Mouse (Mus musculus) MEL (cell line): ENCODE results near the gene Pigr. TPM values are rescaled to one million over a fixed set of nuclear protein-coding genes. Genes with fewer than 3 reads are reported as not detected.

Experiments used
- DNase-seq: peaks from one replicate; pipeline ENCODE4 v3.0.0; 2011; ENCODE audit warnings: low read depth, low spot score
- H3K27ac ChIP-seq: 2 replicates; pipeline ENCODE4 v1.5.1; 2012; ENCODE audit warnings: low read depth, mild to moderate bottlenecking, control low read depth, low read length, moderate library complexity; ENCODE audit not compliant: control insufficient read depth
- H3K27me3 ChIP-seq, 2 experiments: fragments of 150-350 bp in 1 of 2; sonication (generic) in 1 of 2; 2 replicates each; pipeline ENCODE4 v1.6.1; 2012; ENCODE audit warnings: low read length in 2 of 2, mild to moderate bottlenecking in 2 of 2, improper control_type of control experiment in 1 of 2, moderate library complexity in 1 of 2; ENCODE audit not compliant: insufficient read depth in 2 of 2, control insufficient read depth in 1 of 2
- H3K36me3 ChIP-seq, 2 experiments: 2 replicates each; pipeline ENCODE4 v1.6.1; 2012 to 2014; ENCODE audit warnings: low read length in 2 of 2, improper control_type of control experiment in 1 of 2, inconsistent platforms in 1 of 2, mild to moderate bottlenecking in 1 of 2; ENCODE audit not compliant: insufficient read depth in 2 of 2, control insufficient read depth in 1 of 2
- H3K4me1 ChIP-seq, 2 experiments: fragments of 150-350 bp in 1 of 2; sonication (generic) in 1 of 2; 2 replicates each; pipeline ENCODE4 v1.6.1; 2012; ENCODE audit warnings: low read length in 2 of 2, improper control_type of control experiment in 1 of 2, mild to moderate bottlenecking in 1 of 2; ENCODE audit not compliant: insufficient read depth in 2 of 2, control insufficient read depth in 1 of 2
- H3K4me3 ChIP-seq, 2 experiments: fragments of 150-350 bp in 1 of 2; sonication (generic) in 1 of 2; 2 replicates each; pipeline ENCODE4 v1.5.1; 2012; ENCODE audit warnings: low read depth in 2 of 2, low read length in 2 of 2, mild to moderate bottlenecking in 2 of 2, moderate library complexity in 2 of 2, control low read depth in 1 of 2, improper control_type of control experiment in 1 of 2; ENCODE audit not compliant: control insufficient read depth in 1 of 2, insufficient read depth in 1 of 2
- H3K79me2 ChIP-seq: 2 replicates; pipeline ENCODE4 v1.6.1; 2012; ENCODE audit warnings: mild to moderate bottlenecking, low read length, moderate library complexity; ENCODE audit not compliant: control insufficient read depth, poor library complexity, insufficient read depth
- H3K9ac ChIP-seq: 2 replicates; pipeline ENCODE4 v1.6.1; 2012; ENCODE audit warnings: low read depth, mild to moderate bottlenecking, control low read depth, low read length, moderate library complexity; ENCODE audit not compliant: control insufficient read depth, poor library complexity, severe bottlenecking
- H3K9me3 ChIP-seq: fragments of 150-350 bp; sonication (generic); replicated peaks from 2 replicates; pipeline ENCODE4 v1.6.1; 2012; ENCODE audit warnings: mild to moderate bottlenecking, low read length, improper control_type of control experiment, moderate library complexity; ENCODE audit not compliant: insufficient read depth
- BHLHE40 ChIP-seq: IDR thresholded peaks from 2 replicates; pipeline ENCODE4 v1.6.1; 2012; ENCODE audit warnings: low read depth, mild to moderate bottlenecking, inconsistent platforms, low read length, improper control_type of control experiment, borderline replicate concordance
- CTCF ChIP-seq, 3 experiments: IDR thresholded peaks in 2 of 3; conservative IDR thresholded peaks in 1 of 3; 2 replicates each; pipeline ENCODE4 v1.5.1; 2011 to 2012; ENCODE audit warnings: low read length in 3 of 3, low read depth in 2 of 3, mild to moderate bottlenecking in 2 of 3, improper control_type of control experiment in 1 of 3, inconsistent platforms in 1 of 3, mixed read lengths in 1 of 3, moderate library complexity in 1 of 3; ENCODE audit not compliant: control insufficient read depth in 1 of 3, insufficient read depth in 1 of 3, poor library complexity in 1 of 3, severe bottlenecking in 1 of 3
- E2F4 ChIP-seq: IDR thresholded peaks from 2 replicates; pipeline ENCODE4 v1.6.1; 2011; ENCODE audit warnings: low read depth, low read length, improper control_type of control experiment, borderline replicate concordance
- ELF1 ChIP-seq: IDR thresholded peaks from 2 replicates; pipeline ENCODE4 v1.6.1; 2014; ENCODE audit warnings: low read depth, mild to moderate bottlenecking, inconsistent platforms, low read length, improper control_type of control experiment, moderate library complexity
- EP300 ChIP-seq, 2 experiments: IDR thresholded peaks; 2 replicates each; pipeline ENCODE4 v1.6.1; 2011; ENCODE audit warnings: improper control_type of control experiment in 2 of 2, low read length in 2 of 2, low read depth in 1 of 2, mild to moderate bottlenecking in 1 of 2
- GABPA ChIP-seq: IDR thresholded peaks from 2 replicates; pipeline ENCODE4 v1.6.1; 2012; ENCODE audit warnings: low read depth, mild to moderate bottlenecking, inconsistent platforms, low read length, improper control_type of control experiment, moderate library complexity
- GATA1 ChIP-seq: IDR thresholded peaks from 2 replicates; pipeline ENCODE4 v1.6.1; 2011; ENCODE audit warnings: low read depth, low read length, improper control_type of control experiment
- HCFC1 ChIP-seq: IDR thresholded peaks from 2 replicates; pipeline ENCODE4 v1.6.1; 2012; ENCODE audit warnings: low read depth, mild to moderate bottlenecking, inconsistent platforms, low read length, improper control_type of control experiment, moderate library complexity
- JUND ChIP-seq: IDR thresholded peaks from 2 replicates; pipeline ENCODE4 v1.6.1; 2011; ENCODE audit warnings: low read depth, mild to moderate bottlenecking, improper control_type of control experiment, low read length
- MAX ChIP-seq: IDR thresholded peaks from 2 replicates; pipeline ENCODE4 v1.6.1; 2011; ENCODE audit warnings: low read length, improper control_type of control experiment
- MEF2A ChIP-seq: IDR thresholded peaks from 2 replicates; pipeline ENCODE4 v1.6.1; 2014; ENCODE audit warnings: low read depth, mild to moderate bottlenecking, inconsistent platforms, low read length, improper control_type of control experiment; ENCODE audit not compliant: poor library complexity, insufficient replicate concordance, severe bottlenecking; ENCODE audit errors: extremely low read depth
- NELFE ChIP-seq: IDR thresholded peaks from 2 replicates; pipeline ENCODE4 v1.6.1; 2011; ENCODE audit warnings: low read depth, low read length, improper control_type of control experiment
- NRF1 ChIP-seq: IDR thresholded peaks from 2 replicates; pipeline ENCODE4 v1.6.1; 2014; ENCODE audit warnings: low read depth, mild to moderate bottlenecking, inconsistent platforms, low read length, improper control_type of control experiment, moderate library complexity; ENCODE audit not compliant: poor library complexity, insufficient read depth, severe bottlenecking
- POLR2A ChIP-seq, 2 experiments: IDR thresholded peaks; 2 replicates each; pipeline ENCODE4 v1.6.1; 2011 to 2012; ENCODE audit warnings: low read length in 2 of 2, mild to moderate bottlenecking in 2 of 2, control low read depth in 1 of 2, improper control_type of control experiment in 1 of 2, low read depth in 1 of 2, moderate library complexity in 1 of 2; ENCODE audit not compliant: control insufficient read depth in 1 of 2, insufficient read depth in 1 of 2, poor library complexity in 1 of 2
- POLR2AphosphoS2 ChIP-seq: IDR thresholded peaks from 2 replicates; pipeline ENCODE4 v1.6.1; 2011; ENCODE audit warnings: low read length, improper control_type of control experiment
- RCOR1 ChIP-seq: IDR thresholded peaks from 2 replicates; pipeline ENCODE4 v1.6.1; 2012; ENCODE audit warnings: low read depth, mild to moderate bottlenecking, inconsistent platforms, low read length, improper control_type of control experiment
- SIN3A ChIP-seq: IDR thresholded peaks from 2 replicates; pipeline ENCODE4 v1.6.1; 2012; ENCODE audit warnings: low read length, improper control_type of control experiment, inconsistent platforms
- SMC3 ChIP-seq: IDR thresholded peaks from 2 replicates; pipeline ENCODE4 v1.6.1; 2011; ENCODE audit warnings: low read depth, low read length, improper control_type of control experiment
- TCF12 ChIP-seq: IDR thresholded peaks from 2 replicates; pipeline ENCODE4 v1.6.1; 2014; ENCODE audit warnings: low read depth, mild to moderate bottlenecking, inconsistent platforms, low read length, improper control_type of control experiment, moderate library complexity
- USF1 ChIP-seq: IDR thresholded peaks from 2 replicates; pipeline ENCODE4 v1.6.1; 2014; ENCODE audit warnings: low read depth, mild to moderate bottlenecking, inconsistent platforms, low read length, improper control_type of control experiment, moderate library complexity
- ZC3H11A ChIP-seq: IDR thresholded peaks from 2 replicates; pipeline ENCODE4 v1.6.1; 2012; ENCODE audit warnings: low read depth, mild to moderate bottlenecking, inconsistent platforms, low read length, improper control_type of control experiment
- ZNF384 ChIP-seq: IDR thresholded peaks from 2 replicates; pipeline ENCODE4 v1.6.1; 2012; ENCODE audit warnings: low read depth, mild to moderate bottlenecking, inconsistent platforms, low read length, improper control_type of control experiment
- polyA plus RNA-seq, 2 experiments: library from polyadenylated mRNA; stranded (reverse) in 1 of 2; unstranded in 1 of 2; fragments of >175 nt in 1 of 2; fragments of >200 nt in 1 of 2; gene quantifications; 2 replicates each; pipeline versions ENCODE4 v1.2.1 to v1.2.4; 2012; ENCODE audit warnings: low replicate concordance in 2 of 2, low read depth in 1 of 2; ENCODE audit not compliant: insufficient read length in 2 of 2, insufficient read depth in 1 of 2, missing spikeins in 1 of 2
- total RNA-seq: library from RNA; depleted of rRNA; stranded (reverse); fragments of 300-350 nt; gene quantifications from 2 replicates; pipeline ENCODE4 v1.2.3, GENCODE M21; 2012

The Pigr gene
- total and polyA plus RNA-seq, 3 experiments: not detected

GRCm38 (mm10) chr1:130840599-130841379, 14.3 kb downstream of the Pigr start:
- Histone ChIP-seq H3K79me2 (no peaks in the 10 kb centered on the region), H3K27me3 (peaks cover 2 to 6% of the 10 kb centered on the region in 2 experiments; a peak in 2 of 4 replicates), H3K4me1 (no peaks in the 10 kb centered on the region), H3K4me3 (no peak overlapping the region), H3K36me3 (no peaks in the 10 kb centered on the region), H3K27ac (no peak overlapping the region), H3K9ac (no peak overlapping the region), H3K9me3 (no peaks in the 10 kb centered on the region)
- no peak for DNase-seq
- no peak for TF ChIP-seq NRF1
- no peak for TF ChIP-seq CTCF (IDR thresholded peaks at IDR 0.05 in 2 of 3, conservative IDR thresholded peaks at IDR 0.05 in 1 of 3; ENCODE audit: control insufficient read depth in 1 of 3, insufficient read depth in 1 of 3, low read depth in 2 of 3, low read length in 3 of 3, poor library complexity in 1 of 3, severe bottlenecking in 1 of 3)
- TF ChIP-seq SMC3: no peak
- no peak for TF ChIP-seq GATA1
- no peak for TF ChIP-seq POLR2A (IDR thresholded peaks at IDR 0.05; ENCODE audit: control insufficient read depth in 1 of 2, insufficient read depth in 1 of 2, low read depth in 1 of 2, low read length in 2 of 2, poor library complexity in 1 of 2)
- TF ChIP-seq RCOR1: no peak
- TF ChIP-seq E2F4: no peak
- TF ChIP-seq USF1: no peak
- no peak for TF ChIP-seq TCF12

GRCm38 (mm10) chr1:130841621-130842020, 15.1 kb downstream of the Pigr start:
- Histone ChIP-seq H3K27me3 (peaks cover 2 to 8% of the 10 kb centered on the region in 2 experiments; a peak in 2 of 4 replicates), H3K27ac (no peak overlapping the region), H3K9me3 (no peaks in the 10 kb centered on the region), H3K9ac (no peak overlapping the region), H3K36me3 (no peaks in the 10 kb centered on the region), H3K79me2 (no peaks in the 10 kb centered on the region), H3K4me1 (no peaks in the 10 kb centered on the region), H3K4me3 (no peak overlapping the region)
- TF ChIP-seq NELFE: no peak
- no peak for TF ChIP-seq JUND
- TF ChIP-seq MAX: no peak
- no peak for TF ChIP-seq HCFC1
- no peak for TF ChIP-seq ZNF384
- no peak for TF ChIP-seq GABPA
- TF ChIP-seq BHLHE40: no peak
- TF ChIP-seq GATA1: no peak
- no peak for TF ChIP-seq NRF1
- no peak for TF ChIP-seq ELF1
- no peak for TF ChIP-seq SIN3A
- no peak for TF ChIP-seq USF1
- TF ChIP-seq POLR2AphosphoS2: no peak
- TF ChIP-seq EP300 (IDR thresholded peaks at IDR 0.05; ENCODE audit: low read depth in 1 of 2, low read length in 2 of 2): no peak
- no peak for TF ChIP-seq MEF2A
- no peak for TF ChIP-seq ZC3H11A
- DNase-seq: no peak
